In genomic region chr3:103715762-103716693, GRCm38 (mm10) we compare ENCODE assay signal across 8 mouse cellular contexts. TPM values are rescaled to one million over a fixed set of nuclear protein-coding genes. Genes with fewer than 3 reads are reported as not detected.
DNase-seq lines count a peak whose midpoint lies in the region; ATAC-seq and TF ChIP-seq lines count a peak whose summit lies in the region.

No protein-coding gene starts in this region.

- no peak for ATAC-seq in heart, embryonic 12.5 days (ENCODE audit: insufficient number of reproducible peaks, low FRiP score)
- 0 out of 2 replicates have a peak, but pooled peaks have one; percentile 30 for ATAC-seq in forebrain, embryonic 13.5 days
- peak; percentile 61; the same call in 1 of the 2 replicates for ATAC-seq in kidney, postnatal 0 days (replicated peaks; ENCODE audit: low FRiP score, low read depth)

- peak; percentile 97 for DNase-seq in heart, adult 11 months
- DNase-seq in ZHBTc4 (ENCODE audit: low read depth, low spot score): peak; percentile 52
- DNase-seq in kidney, postnatal 0 days (ENCODE audit: low spot score): peak; percentile 83
- DNase-seq in yolk sac, embryonic 10.5 days (ENCODE audit: low spot score): no peak
- DNase-seq in cerebellum, adult 18-20 months: no peak

- H3K9ac ChIP-seq in heart, embryonic 12.5 days: no peak overlapping the region
- H3K9ac ChIP-seq in forebrain, embryonic 13.5 days: no peak overlapping the region
- no peak overlapping the region for H3K9ac ChIP-seq in kidney, postnatal 0 days (ENCODE audit: low read depth, low read length)

- no peak overlapping the region for H3K4me2 ChIP-seq in heart, embryonic 12.5 days
- no peak overlapping the region for H3K4me2 ChIP-seq in forebrain, embryonic 13.5 days
- H3K4me2 ChIP-seq in kidney, postnatal 0 days (ENCODE audit: low read length): no peak overlapping the region
- H3K4me2 ChIP-seq in myocyte (ENCODE audit: low read depth): peak overlapping the region; percentile 47

- TF ChIP-seq CTCF in kidney, postnatal 0 days (IDR thresholded peaks at IDR 0.05; ENCODE audit: low read depth): no peak

- TF ChIP-seq POLR2A in myocyte (IDR thresholded peaks at IDR 0.05; ENCODE audit: insufficient read length, low read depth): no peak

- H3K36me3 ChIP-seq in heart, embryonic 12.5 days: no peaks in the 10 kb centered on the region
- H3K36me3 ChIP-seq in forebrain, embryonic 13.5 days (ENCODE audit: poor library complexity, severe bottlenecking): no peaks in the 10 kb centered on the region
- H3K36me3 ChIP-seq in kidney, postnatal 0 days (ENCODE audit: insufficient read depth, low read length): no peaks in the 10 kb centered on the region
- no peaks in the 10 kb centered on the region for H3K36me3 ChIP-seq in myocyte (ENCODE audit: control insufficient read depth, insufficient read depth)

- no peaks in the 10 kb centered on the region for H3K9me3 ChIP-seq in heart, embryonic 12.5 days (replicated peaks)
- H3K9me3 ChIP-seq in forebrain, embryonic 13.5 days (replicated peaks): no peaks in the 10 kb centered on the region
- H3K9me3 ChIP-seq in kidney, postnatal 0 days (replicated peaks; ENCODE audit: low read length): no peaks in the 10 kb centered on the region

- WGBS in heart, embryonic 12.5 days: 62% methylated on average over 11 of the region's 11 CpGs
- 27% methylated on average over 11 of the region's 11 CpGs for WGBS in forebrain, embryonic 13.5 days
- WGBS in kidney, postnatal 0 days: 40% methylated on average over 11 of the region's 11 CpGs

- H3K27me3 ChIP-seq in heart, embryonic 12.5 days (replicated peaks): no peaks in the 10 kb centered on the region; the same call in 1 of the 2 replicates
- H3K27me3 ChIP-seq in forebrain, embryonic 13.5 days: no peaks in the 10 kb centered on the region
- H3K27me3 ChIP-seq in kidney, postnatal 0 days (ENCODE audit: insufficient read depth, low read length): no peaks in the 10 kb centered on the region
- no peaks in the 10 kb centered on the region for H3K27me3 ChIP-seq in myocyte (ENCODE audit: control insufficient read depth, insufficient read depth, insufficient read length)

- no peaks in the 10 kb centered on the region for H3K79me2 ChIP-seq in myocyte (ENCODE audit: control insufficient read depth, insufficient read depth)

- H3K4me1 ChIP-seq in heart, embryonic 12.5 days (replicated peaks): peaks cover 13% of the 10 kb centered on the region
- peaks cover 19% of the 10 kb centered on the region for H3K4me1 ChIP-seq in forebrain, embryonic 13.5 days
- 0 out of 2 replicates have a peak, but pooled peaks cover 7% of the 10 kb centered on the region for H3K4me1 ChIP-seq in kidney, postnatal 0 days (replicated peaks; ENCODE audit: insufficient read depth, low read length)

- H3K27ac ChIP-seq in heart, embryonic 12.5 days (ENCODE audit: poor library complexity, severe bottlenecking): no peak overlapping the region
- H3K27ac ChIP-seq in forebrain, embryonic 13.5 days: peak overlapping the region; percentile 14; the same call in 1 of the 2 replicates
- no peak overlapping the region for H3K27ac ChIP-seq in kidney, postnatal 0 days

- H3ac ChIP-seq in myocyte (ENCODE audit: control insufficient read depth, insufficient read length): no peak overlapping the region

- no peak overlapping the region for H3K4me3 ChIP-seq in heart, embryonic 12.5 days
- no peak overlapping the region for H3K4me3 ChIP-seq in forebrain, embryonic 13.5 days
- H3K4me3 ChIP-seq in kidney, postnatal 0 days (replicated peaks; ENCODE audit: low read depth, low read length): no peak overlapping the region
- no peak overlapping the region for H3K4me3 ChIP-seq in myocyte

TF ChIP-seq in myocyte, 11 proteins besides CTCF, POLR2A, EP300 and RAD21:
- TF ChIP-seq MYOD1 (IDR thresholded peaks at IDR 0.05; ENCODE audit: control insufficient read depth in 1 of 3, insufficient read length in 2 of 3, low read depth in 2 of 3): peak in 1 of 3 experiments; percentile 34
- TF ChIP-seq MYOG (IDR thresholded peaks at IDR 0.05; ENCODE audit: control insufficient read depth in 1 of 3, insufficient read depth in 1 of 3, insufficient read length in 2 of 3, low read depth in 2 of 3): peak in 1 of 3 experiments; percentile 33
- TF ChIP-seq CEBPB (IDR thresholded peaks at IDR 0.05; ENCODE audit: insufficient read depth, poor library complexity, severe bottlenecking): no peak
- no peak for TF ChIP-seq POLR2AphosphoS2 (IDR thresholded peaks at IDR 0.05; ENCODE audit: insufficient read length, low read depth)
- TF ChIP-seq SRF (IDR thresholded peaks at IDR 0.05; ENCODE audit: control insufficient read depth, insufficient read length, low read depth): no peak
- TF ChIP-seq MAX (IDR thresholded peaks at IDR 0.05; ENCODE audit: low read depth): no peak

RNA-seq across cellular contexts. Expression of gene Olfml3, which starts 21.8 kb away (rescaled TPM):
- 19.5 and 20.5 TPM in 2 replicates for polyA plus RNA-seq in heart, embryonic 12.5 days (2016; fragmentation: Nextera tagmentation; extraction: Ambion mirVana)
- 2.9 and 3.0 TPM in 2 replicates for polyA plus RNA-seq in forebrain, embryonic 13.5 days (2015; fragmentation: Nextera tagmentation; extraction: Ambion mirVana)
- 48.5 and 51.2 TPM in 2 replicates for polyA plus RNA-seq in kidney, postnatal 0 days (2015; fragmentation: Nextera tagmentation; extraction: Ambion mirVana)
- 15.3 TPM for polyA plus RNA-seq in myocyte (2012; fragmentation: generic; extraction: Trizol)

RNA-seq across cellular contexts. Expression of gene Gm10964, which starts 23.1 kb away (rescaled TPM):
- polyA plus RNA-seq in heart, embryonic 12.5 days (2016; fragmentation: Nextera tagmentation; extraction: Ambion mirVana): not detected in 2 replicates
- not detected in 2 replicates for polyA plus RNA-seq in forebrain, embryonic 13.5 days (2015; fragmentation: Nextera tagmentation; extraction: Ambion mirVana)
- not detected in 2 replicates for polyA plus RNA-seq in kidney, postnatal 0 days (2015; fragmentation: Nextera tagmentation; extraction: Ambion mirVana)
- polyA plus RNA-seq in myocyte (2012; fragmentation: generic; extraction: Trizol): not detected

Comparison
In these comparisons a context has a peak if more than half of its experiments do, and no peak if none do; other contexts are left out.
1. DNase-seq: peak in heart, adult 11 months (single experiment), ZHBTc4 (single experiment) and kidney, postnatal 0 days (single experiment); none in yolk sac, embryonic 10.5 days (single experiment) and cerebellum, adult 18-20 months (0 of 2).